Mouse (Mus musculus): ENCODE results near the gene Nos2.
"Not testable (repeated sequence)": the region's sequence is repeated elsewhere in the genome, so short reads cannot be mapped to it uniquely, and the experiment has no call there.

Nos2 gene

GRCm38 (mm10) chr11:78990875-78991543 is 70.4 kb downstream of the Nos2 start:
- not testable (repeated sequence) for DNase-seq

DNA sequence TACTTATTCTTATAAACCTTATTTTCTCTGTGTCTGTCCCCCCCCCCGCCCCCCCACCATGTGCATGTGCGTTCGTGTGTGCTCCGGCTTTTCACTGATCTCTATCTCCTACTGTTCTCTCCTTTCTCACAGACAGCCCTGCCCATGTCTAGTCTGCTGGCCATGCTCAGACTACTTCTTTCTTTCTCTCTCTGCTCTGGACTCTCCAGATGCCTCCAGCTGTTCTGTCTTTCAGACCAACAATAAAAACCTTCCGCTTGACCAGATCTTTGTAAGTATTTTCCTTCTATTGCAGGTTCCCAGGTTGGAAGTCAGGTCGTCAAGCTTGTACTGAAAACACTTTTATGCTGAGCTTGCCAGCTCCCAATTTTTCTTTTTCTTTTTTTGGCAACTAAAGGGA is 78.5 kb downstream of the Nos2 start:
- no peak for DNase-seq

- no peak for DNase-seq
These were observed 81.3 kb downstream of the Nos2 start for GRCm38 (mm10) chr11:79001871-79002270.

DNA sequence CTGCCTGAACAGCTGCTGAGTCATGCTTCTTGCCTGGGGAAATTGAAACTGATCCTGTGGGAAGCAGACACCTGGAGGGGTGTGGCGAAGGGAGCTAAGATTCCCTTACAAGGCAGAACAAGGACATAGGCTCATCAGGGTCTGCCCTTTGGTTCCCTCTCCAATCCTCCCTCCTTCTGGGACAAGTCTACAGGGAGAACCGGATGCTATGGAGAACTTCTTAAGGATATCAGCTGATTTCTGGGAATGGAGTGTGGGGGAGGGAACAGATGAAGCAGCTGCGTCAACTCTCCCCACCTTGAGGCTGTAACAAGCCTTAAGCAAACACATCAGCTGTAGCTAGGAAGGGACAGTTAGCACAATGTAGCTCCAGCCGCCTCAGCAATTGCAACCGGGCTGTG is 82.0 kb downstream of the Nos2 start:
- DNase-seq: no peak

DNA sequence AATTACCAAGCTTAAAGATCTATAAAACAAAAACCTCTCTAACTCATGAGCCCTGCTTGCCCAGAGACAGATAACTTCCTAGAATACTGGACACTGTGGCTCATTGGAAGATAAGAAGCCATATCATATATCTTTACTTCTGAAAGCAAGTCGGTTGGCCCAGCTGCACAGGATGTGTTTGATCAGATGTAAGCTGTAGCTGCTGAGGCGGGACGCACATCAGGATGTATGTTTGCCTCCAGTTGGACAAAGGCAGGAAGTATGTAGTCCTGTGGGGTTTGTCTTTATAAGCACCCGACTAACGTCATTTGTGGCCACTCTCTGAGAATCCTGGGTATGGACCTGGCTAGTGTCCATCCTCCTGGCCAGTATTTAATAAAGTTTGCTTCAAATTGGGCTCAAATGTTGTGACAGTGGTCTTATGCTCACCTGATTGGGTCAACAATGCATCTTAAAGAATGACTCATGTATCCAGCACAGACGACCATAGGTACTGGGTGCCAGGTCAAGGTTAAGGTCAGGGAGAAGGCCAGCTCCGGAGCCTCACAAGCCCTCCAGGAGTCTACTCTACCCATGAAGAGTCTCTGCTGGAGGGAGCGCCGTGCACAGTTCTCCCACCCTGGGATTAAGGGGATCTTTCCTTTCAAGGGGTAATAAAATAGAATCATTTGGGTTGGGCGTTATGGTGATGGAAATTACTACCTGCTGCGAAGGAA is 82.6 kb downstream of the Nos2 start:
- DNase-seq: no peak

GRCm38 (mm10) chr11:79003769-79004638 is 83.4 kb downstream of the Nos2 start:
- DNase-seq: no peak

- no peak for DNase-seq
These were observed 85.2 kb downstream of the Nos2 start for GRCm38 (mm10) chr11:79005578-79006394.

GRCm38 (mm10) chr11:79006417-79006816 is 85.8 kb downstream of the Nos2 start:
- no peak for DNase-seq

DNA sequence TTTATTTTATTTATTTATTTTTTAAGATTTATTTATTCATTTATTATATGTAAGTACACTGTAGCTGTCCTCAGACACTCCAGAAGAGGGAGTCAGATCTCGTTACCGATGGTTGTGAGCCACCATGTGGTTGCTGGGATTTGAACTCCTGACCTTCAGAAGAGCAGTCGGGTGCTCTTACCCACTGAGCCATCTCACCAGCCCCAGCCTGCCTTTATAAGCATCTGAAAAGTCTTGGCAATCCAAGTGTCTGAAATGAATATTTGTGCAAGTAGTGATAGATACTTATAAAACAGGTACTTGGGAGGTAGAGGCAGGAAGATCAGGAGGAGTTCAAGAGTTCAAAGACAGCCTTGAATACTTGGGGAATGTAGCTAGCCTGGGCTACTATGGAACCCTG is 86.8 kb downstream of the Nos2 start:
- DNase-seq: not testable (repeated sequence)

DNA sequence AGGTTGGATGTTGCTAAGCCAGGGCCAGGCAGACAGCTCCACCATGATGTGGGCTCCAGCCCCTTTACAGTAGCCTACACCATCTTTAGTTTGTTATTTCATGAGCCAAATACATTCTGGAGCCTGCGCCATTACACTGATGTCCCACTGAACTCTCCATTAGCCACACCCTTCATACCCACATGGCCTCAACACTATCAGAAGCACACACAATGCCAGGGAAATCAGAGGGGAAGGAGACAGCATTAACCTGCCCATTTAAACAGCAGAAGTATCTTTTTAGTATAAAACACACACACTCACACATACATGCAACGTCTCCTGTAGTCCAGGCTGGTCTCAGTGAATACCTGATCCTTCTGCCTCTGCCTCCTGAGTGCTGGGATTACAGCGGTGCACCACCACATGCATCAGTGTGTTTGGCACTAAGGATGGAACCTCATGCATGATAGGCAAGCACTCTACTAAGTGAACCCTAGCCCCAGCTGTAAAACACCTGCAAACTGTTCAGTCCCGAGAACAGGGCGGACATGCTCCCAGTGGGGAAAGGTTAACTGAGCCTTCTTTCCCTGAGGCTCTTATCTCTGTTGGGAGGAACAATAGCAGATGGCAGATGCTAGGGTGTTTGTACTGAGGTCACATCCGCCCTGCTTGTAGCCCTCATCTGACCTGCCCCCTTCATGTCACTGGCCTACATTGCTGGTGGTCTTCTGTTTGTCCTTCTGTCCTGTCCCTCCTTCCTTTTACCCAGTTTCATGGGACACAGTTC is 87.6 kb downstream of the Nos2 start:
- no peak for DNase-seq

DNA sequence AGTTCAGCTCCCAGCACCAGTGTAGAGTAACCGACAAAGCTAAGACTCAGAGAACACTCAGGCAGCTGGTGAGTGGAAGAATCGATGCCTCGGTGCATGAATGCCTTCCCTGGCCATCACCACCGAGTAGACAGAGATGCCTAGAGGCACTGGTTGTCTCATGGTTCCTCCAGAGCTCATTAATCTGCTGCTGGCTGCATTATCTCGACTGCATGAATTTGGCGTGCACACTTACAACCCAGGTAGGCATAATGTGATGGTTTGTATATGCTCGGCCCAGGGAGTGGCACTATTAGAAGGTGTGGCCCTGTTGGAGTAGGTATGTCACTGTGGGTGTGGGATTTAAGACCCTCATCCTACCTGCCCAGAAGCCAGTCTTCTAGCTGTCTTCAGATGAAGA is 88.3 kb downstream of the Nos2 start:
- no peak for DNase-seq

Data from spleen, adult 18-20 months (tissue).